Mouse (Mus musculus): ENCODE results near the gene Tubb2a.
"Not testable (repeated sequence)": the region's sequence is repeated elsewhere in the genome, so short reads cannot be mapped to it uniquely, and the experiment has no call there.

The Tubb2a gene

GRCm38 (mm10) chr13:34095542-34096435 is 18.0 kb upstream of the Tubb2a start:
- in situ Hi-C loops (cut with MboI, MseI), result no loop called here

- in situ Hi-C loops (cut with MboI, MseI), result no loop called here
These were observed 11.6 kb upstream of the Tubb2a start for GRCm38 (mm10) chr13:34089358-34089757.

GRCm38 (mm10) chr13:34088871-34089288 is 11.1 kb upstream of the Tubb2a start:
- in situ Hi-C loops (cut with MboI, MseI), result no loop called here

GRCm38 (mm10) chr13:34088201-34088649 is 10.4 kb upstream of the Tubb2a start:
- in situ Hi-C loops (cut with MboI, MseI), result not testable (repeated sequence)

GRCm38 (mm10) chr13:34087052-34087812 is 9.4 kb upstream of the Tubb2a start:
- in situ Hi-C loops (cut with MboI, MseI), result no loop called here

GRCm38 (mm10) chr13:34084026-34084750 is 6.4 kb upstream of the Tubb2a start:
- in situ Hi-C loops (cut with MboI, MseI), result no loop called here

- in situ Hi-C loops (cut with MboI, MseI), result no loop called here
These were observed 4.1 kb upstream of the Tubb2a start for GRCm38 (mm10) chr13:34081926-34082325.

- in situ Hi-C loops (cut with MboI, MseI), result loop anchor here in 1 of 2 experiments (5.0 kb wide), 1 partner anchor 48 kb away; no protein-coding TSS in a partner anchor
These were observed 2.0 kb upstream of the Tubb2a start for GRCm38 (mm10) chr13:34079801-34080200.

GRCm38 (mm10) chr13:34078500-34079280 is 883 bp upstream of the Tubb2a start:
- in situ Hi-C loops (cut with MboI, MseI), result loop anchor here in 1 of 2 experiments (5.0 kb wide), 1 partner anchor 49 kb away; no protein-coding TSS in a partner anchor

GRCm38 (mm10) chr13:34076561-34077491 is 981 bp downstream of the Tubb2a start:
- in situ Hi-C loops (cut with MboI, MseI), result loop anchor here in 1 of 2 experiments (5.0 kb wide), 1 partner anchor 50 kb away; no protein-coding TSS in a partner anchor

GRCm38 (mm10) chr13:34075893-34076292 is 1.9 kb downstream of the Tubb2a start:
- in situ Hi-C loops (cut with MboI, MseI), result loop anchor here in 1 of 2 experiments (5.0 kb wide), 1 partner anchor 51 kb away; no protein-coding TSS in a partner anchor

- in situ Hi-C loops (cut with MboI, MseI), result not testable (repeated sequence)
These were observed 3.4 kb downstream of the Tubb2a start for GRCm38 (mm10) chr13:34074441-34074840.

GRCm38 (mm10) chr13:34072847-34073246 is 5.0 kb downstream of the Tubb2a start:
- in situ Hi-C loops (cut with MboI, MseI), result no loop called here

GRCm38 (mm10) chr13:34071836-34072235 is 6.0 kb downstream of the Tubb2a start:
- in situ Hi-C loops (cut with MboI, MseI), result no loop called here

- in situ Hi-C loops (cut with MboI, MseI), result no loop called here
These were observed 7.5 kb downstream of the Tubb2a start for GRCm38 (mm10) chr13:34070296-34070695.

- in situ Hi-C loops (cut with MboI, MseI), result no loop called here
These were observed 11.5 kb downstream of the Tubb2a start for GRCm38 (mm10) chr13:34066351-34066750.

GRCm38 (mm10) chr13:34062466-34062865 is 15.3 kb downstream of the Tubb2a start:
- in situ Hi-C loops (cut with MboI, MseI), result no loop called here

GRCm38 (mm10) chr13:34060061-34060460 is 17.7 kb downstream of the Tubb2a start:
- in situ Hi-C loops (cut with MboI, MseI), result no loop called here

- in situ Hi-C loops (cut with MboI, MseI), result loop anchor here in 1 of 2 experiments (10.0 kb wide), 1 partner anchor 578 kb away; no protein-coding TSS in a partner anchor
These were observed 20.6 kb downstream of the Tubb2a start for GRCm38 (mm10) chr13:34057252-34057651.

Data from T-helper 17 cell (primary cell).